Mouse (Mus musculus): ENCODE data around the gene Fam129b. TPM values are rescaled to one million over a fixed set of nuclear protein-coding genes. Genes with fewer than 3 reads are reported as not detected.

Fam129b gene
- total and polyA plus RNA-seq, 2 experiments, result 6.5 to 10.5 TPM

- Histone ChIP-seq H3K27ac (replicated peaks; ENCODE audit: insufficient read depth, low read depth, low read length) (no peak overlapping the region), H3K4me1 (ENCODE audit: control insufficient read depth, insufficient read depth, low read length) (peaks cover 2% of the 10 kb centered on the region; the same call in 1 of the 2 replicates)
Observed at GRCm38 (mm10) chr2:32907442-32907841, 31.5 kb downstream of the Fam129b start.

GRCm38 (mm10) chr2:32908272-32908671 lies 32.4 kb downstream of the Fam129b start:
- Histone ChIP-seq H3K36me3 (ENCODE audit: control insufficient read depth, insufficient read depth, low read length) (no peaks in the 10 kb centered on the region), H3K9ac (ENCODE audit: low read depth, low read length) (no peak overlapping the region), H3K79me2 (ENCODE audit: control insufficient read depth, insufficient read depth, low read length) (no peaks in the 10 kb centered on the region), H3K4me1 (ENCODE audit: control insufficient read depth, insufficient read depth, low read length) (peaks cover 2% of the 10 kb centered on the region; the same call in 1 of the 2 replicates), H3K4me3 (ENCODE audit: insufficient read depth, low read depth, low read length) (no peak overlapping the region), H3K27me3 (ENCODE audit: control insufficient read depth, insufficient read depth, low read length) (no peaks in the 10 kb centered on the region), H3K27ac (replicated peaks; ENCODE audit: insufficient read depth, low read depth, low read length) (no peak overlapping the region)
- no peak for DNase-seq (ENCODE audit: extremely low read depth, low read depth, low spot score)
- 76% methylated on average over 6 of the region's 6 CpGs for WGBS
- TF ChIP-seq CTCF (IDR thresholded peaks at IDR 0.05; ENCODE audit: low read depth, low read length) (no peak), POLR2A (IDR thresholded peaks at IDR 0.05; ENCODE audit: extremely low read depth, insufficient read depth, low read length) (no peak)

More at GRCm38 (mm10) chr2:32907442-32907841, 31.5 kb downstream of the Fam129b start:
- TF ChIP-seq CTCF (IDR thresholded peaks at IDR 0.05; ENCODE audit: low read depth, low read length) (no peak), POLR2A (IDR thresholded peaks at IDR 0.05; ENCODE audit: extremely low read depth, insufficient read depth, low read length) (no peak)
- WGBS, result 41% methylated on average over 8 of the region's 8 CpGs
- H3K79me2 ChIP-seq (ENCODE audit: control insufficient read depth, insufficient read depth, low read length), result no peaks in the 10 kb centered on the region
- no peaks in the 10 kb centered on the region for H3K36me3 ChIP-seq (ENCODE audit: control insufficient read depth, insufficient read depth, low read length)
- DNase-seq (ENCODE audit: extremely low read depth, low read depth, low spot score), result peak; percentile 48
- H3K4me3 ChIP-seq (ENCODE audit: insufficient read depth, low read depth, low read length), result no peak overlapping the region
- H3K9ac ChIP-seq (ENCODE audit: low read depth, low read length), result no peak overlapping the region
- no peaks in the 10 kb centered on the region for H3K27me3 ChIP-seq (ENCODE audit: control insufficient read depth, insufficient read depth, low read length)

- no peak for TF ChIP-seq CTCF (IDR thresholded peaks at IDR 0.05; ENCODE audit: low read depth, low read length)
- TF ChIP-seq POLR2A (IDR thresholded peaks at IDR 0.05; ENCODE audit: extremely low read depth, insufficient read depth, low read length), result no peak
- no peak for DNase-seq (ENCODE audit: extremely low read depth, low read depth, low spot score)
- H3K27ac ChIP-seq (replicated peaks; ENCODE audit: insufficient read depth, low read depth, low read length), result no peak overlapping the region
- H3K4me3 ChIP-seq (ENCODE audit: insufficient read depth, low read depth, low read length), result no peak overlapping the region
- no peaks in the 10 kb centered on the region for H3K79me2 ChIP-seq (ENCODE audit: control insufficient read depth, insufficient read depth, low read length)
- H3K36me3 ChIP-seq (ENCODE audit: control insufficient read depth, insufficient read depth, low read length), result no peaks in the 10 kb centered on the region
- no peaks in the 10 kb centered on the region for H3K27me3 ChIP-seq (ENCODE audit: control insufficient read depth, insufficient read depth, low read length)
- 64% methylated on average over 11 of the region's 11 CpGs for WGBS
- H3K9ac ChIP-seq (ENCODE audit: low read depth, low read length), result no peak overlapping the region
- H3K4me1 ChIP-seq (ENCODE audit: control insufficient read depth, insufficient read depth, low read length), result peaks cover 2% of the 10 kb centered on the region; the same call in 1 of the 2 replicates
Observed at GRCm38 (mm10) chr2:32908796-32909195, 32.9 kb downstream of the Fam129b start.

- Histone ChIP-seq H3K9ac (ENCODE audit: low read depth, low read length) (no peak overlapping the region), H3K4me1 (ENCODE audit: control insufficient read depth, insufficient read depth, low read length) (peaks cover 7% of the 10 kb centered on the region), H3K4me3 (ENCODE audit: insufficient read depth, low read depth, low read length) (no peak overlapping the region), H3K79me2 (ENCODE audit: control insufficient read depth, insufficient read depth, low read length) (no peaks in the 10 kb centered on the region), H3K27ac (replicated peaks; ENCODE audit: insufficient read depth, low read depth, low read length) (no peak overlapping the region), H3K36me3 (ENCODE audit: control insufficient read depth, insufficient read depth, low read length) (no peaks in the 10 kb centered on the region), H3K27me3 (ENCODE audit: control insufficient read depth, insufficient read depth, low read length) (no peaks in the 10 kb centered on the region)
- 91% methylated on average over 7 of the region's 7 CpGs for WGBS
- TF ChIP-seq POLR2A (IDR thresholded peaks at IDR 0.05; ENCODE audit: extremely low read depth, insufficient read depth, low read length) (no peak), CTCF (IDR thresholded peaks at IDR 0.05; ENCODE audit: low read depth, low read length) (no peak)
- no peak for DNase-seq (ENCODE audit: extremely low read depth, low read depth, low spot score)
Observed at GRCm38 (mm10) chr2:32911639-32912182, 35.8 kb downstream of the Fam129b start.

- no peak for TF ChIP-seq POLR2A (IDR thresholded peaks at IDR 0.05; ENCODE audit: extremely low read depth, insufficient read depth, low read length)
- TF ChIP-seq CTCF (IDR thresholded peaks at IDR 0.05; ENCODE audit: low read depth, low read length), result peak; percentile 100
- no peak overlapping the region for H3K27ac ChIP-seq (replicated peaks; ENCODE audit: insufficient read depth, low read depth, low read length)
- no peaks in the 10 kb centered on the region for H3K79me2 ChIP-seq (ENCODE audit: control insufficient read depth, insufficient read depth, low read length)
- H3K9ac ChIP-seq (ENCODE audit: low read depth, low read length), result no peak overlapping the region
- no peak overlapping the region; the same call in 1 of the 2 replicates for H3K4me3 ChIP-seq (ENCODE audit: insufficient read depth, low read depth, low read length)
- DNase-seq (ENCODE audit: extremely low read depth, low read depth, low spot score), result peak; percentile 80
- 33% methylated on average over 19 of the region's 19 CpGs for WGBS
- no peaks in the 10 kb centered on the region for H3K27me3 ChIP-seq (ENCODE audit: control insufficient read depth, insufficient read depth, low read length)
- peaks cover 6% of the 10 kb centered on the region for H3K4me1 ChIP-seq (ENCODE audit: control insufficient read depth, insufficient read depth, low read length)
- no peaks in the 10 kb centered on the region for H3K36me3 ChIP-seq (ENCODE audit: control insufficient read depth, insufficient read depth, low read length)
Observed at GRCm38 (mm10) chr2:32912210-32912804, 36.4 kb downstream of the Fam129b start.

- no peak for TF ChIP-seq POLR2A (IDR thresholded peaks at IDR 0.05; ENCODE audit: extremely low read depth, insufficient read depth, low read length)
- no peak for TF ChIP-seq CTCF (IDR thresholded peaks at IDR 0.05; ENCODE audit: low read depth, low read length)
- Histone ChIP-seq H3K79me2 (ENCODE audit: control insufficient read depth, insufficient read depth, low read length) (no peaks in the 10 kb centered on the region), H3K4me1 (ENCODE audit: control insufficient read depth, insufficient read depth, low read length) (peaks cover 16% of the 10 kb centered on the region), H3K36me3 (ENCODE audit: control insufficient read depth, insufficient read depth, low read length) (no peaks in the 10 kb centered on the region), H3K9ac (ENCODE audit: low read depth, low read length) (peak overlapping the region; percentile 37), H3K27me3 (ENCODE audit: control insufficient read depth, insufficient read depth, low read length) (no peaks in the 10 kb centered on the region), H3K27ac (replicated peaks; ENCODE audit: insufficient read depth, low read depth, low read length) (peak overlapping the region; percentile 62), H3K4me3 (ENCODE audit: insufficient read depth, low read depth, low read length) (no peak overlapping the region)
- peak; percentile 25 for DNase-seq (ENCODE audit: extremely low read depth, low read depth, low spot score)
- WGBS, result 52% methylated on average over 5 of the region's 5 CpGs
Observed at GRCm38 (mm10) chr2:32914362-32914761, 38.4 kb downstream of the Fam129b start.
